Mouse (Mus musculus) kidney, postnatal 25 days (tissue): ENCODE measurements around the gene Thsd4.
A peak's percentile ranks its signal among the peaks of the same experiment; 100 is the strongest.

Experiments
- DNase-seq, 2 experiments: peaks; one replicate each; pipeline ENCODE4 v3.0.0; 2021; ENCODE audit warnings: mixed read lengths in 2 of 2

Gene Thsd4

DNA sequence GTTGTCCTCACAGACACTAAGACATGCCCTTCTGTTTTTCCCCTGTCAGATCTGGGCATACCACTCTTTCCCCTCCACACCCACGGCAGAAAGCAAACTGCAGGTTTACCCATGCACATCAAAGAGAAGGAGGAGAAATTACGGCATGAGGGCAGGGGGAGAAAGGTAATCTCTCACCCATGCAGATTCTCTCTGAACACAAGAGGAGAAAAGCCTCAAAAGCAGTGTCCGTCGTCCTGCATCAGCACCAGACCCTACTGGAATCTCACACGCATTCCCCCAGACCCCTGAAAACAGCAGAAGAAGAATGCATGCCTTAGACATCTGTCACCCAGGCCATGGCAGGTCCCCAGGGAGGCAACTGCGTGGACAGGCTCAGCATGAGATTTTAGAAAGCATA lies 381.4 kb downstream of the Thsd4 start:
- no peak for DNase-seq

DNA sequence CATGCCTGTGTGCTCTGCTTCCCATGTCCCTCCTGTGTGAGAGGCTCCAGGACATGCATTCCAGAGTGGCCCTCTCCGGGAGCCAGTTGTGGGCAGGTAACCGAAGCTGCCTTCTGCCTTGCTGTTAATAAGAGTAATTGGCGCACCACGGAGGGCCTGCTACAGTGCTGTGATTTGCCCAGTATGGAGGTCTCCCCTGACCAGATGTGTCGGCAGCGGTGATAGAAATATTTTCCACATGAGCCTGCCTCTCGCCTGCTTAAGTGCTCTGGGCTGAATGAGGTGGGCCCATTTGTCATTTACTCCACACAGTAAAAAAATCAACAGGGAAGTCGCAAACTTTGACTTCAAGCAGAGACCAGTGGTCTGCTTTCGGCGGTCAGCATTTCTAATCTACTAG lies 382.4 kb downstream of the Thsd4 start:
- no peak for DNase-seq

DNA sequence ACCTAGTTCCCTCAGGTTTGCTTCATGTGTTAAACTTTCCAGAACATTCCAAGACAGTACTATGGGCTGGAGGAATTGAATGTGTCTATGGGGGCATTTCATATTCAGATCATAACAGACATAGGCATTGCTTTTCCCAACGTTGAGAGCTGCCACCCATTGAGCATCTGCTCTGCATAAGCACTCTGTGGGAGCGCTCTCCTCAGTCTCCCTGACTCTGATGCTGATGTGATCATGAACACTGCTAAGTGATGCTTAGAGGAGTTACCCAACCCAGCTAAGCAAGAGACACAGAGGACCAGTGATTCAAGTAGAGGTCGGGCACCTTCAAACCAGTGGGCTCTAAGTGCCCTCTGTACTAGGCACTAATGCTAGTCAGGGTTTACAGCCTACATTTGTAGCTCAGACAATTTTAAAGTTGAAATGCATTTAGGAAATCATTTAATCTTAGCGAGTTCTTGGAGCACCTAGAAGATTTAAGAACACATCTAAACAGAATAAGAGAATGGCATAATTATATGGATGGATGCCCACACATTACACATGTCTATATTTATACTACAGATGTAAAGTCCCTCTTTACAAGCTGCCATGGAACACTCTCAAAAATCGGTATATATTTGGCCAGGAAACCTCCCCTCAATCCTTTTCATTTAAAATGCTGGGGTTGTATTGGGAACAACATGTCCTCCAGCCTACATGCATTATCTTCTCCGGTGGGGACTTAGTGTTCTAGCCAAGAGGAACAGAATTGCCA lies 392.4 kb downstream of the Thsd4 start:
- no peak for DNase-seq

DNA sequence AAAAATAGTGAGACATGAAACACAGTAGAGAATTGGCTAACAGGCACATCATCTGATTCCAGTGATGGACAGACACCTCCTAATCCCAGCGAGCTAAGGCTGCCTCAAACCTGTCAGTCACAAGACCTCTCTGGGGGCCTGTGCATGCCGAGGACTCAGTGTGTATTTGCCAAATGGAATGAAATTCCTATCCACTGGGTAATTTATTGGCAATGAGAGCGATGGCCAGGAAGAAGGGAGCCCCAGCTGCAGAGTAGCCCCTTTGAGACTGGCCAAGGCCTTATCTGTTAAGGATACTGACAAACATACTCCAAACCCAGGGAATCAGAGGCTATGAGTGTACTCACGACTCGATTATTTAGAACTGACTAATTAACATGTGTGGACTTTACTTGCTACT lies 394.9 kb downstream of the Thsd4 start:
- no peak for DNase-seq

DNA sequence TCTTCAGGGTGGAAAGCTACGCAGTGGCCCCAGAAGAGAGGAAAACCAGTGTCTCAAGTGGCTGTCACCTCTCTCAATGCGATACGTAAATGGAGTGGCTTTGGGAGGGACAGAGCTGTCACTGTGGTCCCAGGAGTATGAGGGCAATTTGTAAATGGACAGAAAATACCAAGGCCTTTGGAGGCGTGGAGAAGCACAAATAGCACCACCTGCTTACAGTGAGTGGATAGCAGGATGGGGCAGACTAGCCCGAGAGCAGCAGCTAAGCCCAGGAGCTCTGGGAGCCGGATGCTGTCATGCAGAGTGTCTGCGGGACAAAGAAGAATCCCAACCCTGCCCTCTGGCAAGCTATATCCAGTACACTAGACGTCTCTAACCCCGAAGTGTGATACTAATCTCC lies 397.7 kb downstream of the Thsd4 start:
- no peak for DNase-seq

DNA sequence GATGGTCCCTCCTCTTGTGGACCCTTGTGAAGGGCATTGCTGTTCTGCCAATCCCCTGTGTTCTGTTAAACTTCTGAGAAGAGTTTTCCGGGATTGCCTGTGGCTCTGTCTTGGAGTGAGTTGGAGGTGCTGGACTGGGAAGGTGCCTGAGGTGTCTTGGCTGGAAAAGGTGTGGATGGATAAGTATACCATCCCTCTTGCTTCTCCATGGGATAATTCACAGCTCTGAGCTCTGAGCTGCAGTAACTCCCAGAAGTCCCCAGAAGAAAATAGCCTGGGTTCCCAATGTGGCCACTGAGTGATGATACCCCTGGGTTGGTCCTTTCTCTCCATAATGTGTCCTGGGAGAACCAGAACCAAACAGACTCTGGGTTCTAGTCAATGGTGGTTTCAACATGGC lies 398.8 kb downstream of the Thsd4 start:
- no peak for DNase-seq

DNA sequence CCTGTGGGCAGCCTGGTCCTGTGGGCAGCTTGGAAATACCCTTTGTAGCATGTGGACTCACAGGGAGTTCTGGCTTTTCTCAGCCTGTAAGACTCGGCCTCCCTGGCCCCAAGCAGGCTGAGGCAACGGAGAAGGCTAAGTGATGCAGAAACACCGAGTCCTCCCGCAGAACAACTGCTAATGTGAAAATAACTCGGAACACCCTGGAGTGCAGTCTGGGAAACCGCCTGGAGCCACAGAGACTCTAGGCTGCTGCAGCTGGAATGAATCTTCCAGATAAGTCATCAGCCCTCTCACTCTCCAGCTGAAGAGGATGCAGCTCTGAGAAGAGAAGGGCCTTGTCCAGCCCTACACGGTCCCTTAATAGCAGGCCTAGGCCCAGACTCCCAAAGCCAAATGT lies 402.0 kb downstream of the Thsd4 start:
- no peak for DNase-seq

DNA sequence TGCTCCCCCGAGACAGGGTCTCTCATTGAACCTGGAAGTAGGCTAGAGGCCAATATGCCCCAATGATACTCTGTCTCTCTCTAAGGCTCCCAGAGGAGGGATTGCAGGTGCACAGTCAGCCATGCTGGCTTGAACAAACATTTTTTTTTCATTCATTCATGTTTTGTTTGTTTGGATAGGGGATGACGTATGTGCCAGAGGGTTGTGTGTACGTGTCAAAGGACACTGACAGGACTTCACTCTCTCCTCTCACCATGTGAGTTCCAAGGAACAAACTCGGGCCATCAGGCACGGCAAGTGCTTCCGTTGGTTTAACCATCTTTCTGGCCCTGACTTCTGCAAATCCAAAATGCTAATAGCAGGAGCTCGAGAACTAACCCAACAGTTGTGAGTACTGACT lies 404.0 kb downstream of the Thsd4 start:
- DNase-seq = no peak

DNA sequence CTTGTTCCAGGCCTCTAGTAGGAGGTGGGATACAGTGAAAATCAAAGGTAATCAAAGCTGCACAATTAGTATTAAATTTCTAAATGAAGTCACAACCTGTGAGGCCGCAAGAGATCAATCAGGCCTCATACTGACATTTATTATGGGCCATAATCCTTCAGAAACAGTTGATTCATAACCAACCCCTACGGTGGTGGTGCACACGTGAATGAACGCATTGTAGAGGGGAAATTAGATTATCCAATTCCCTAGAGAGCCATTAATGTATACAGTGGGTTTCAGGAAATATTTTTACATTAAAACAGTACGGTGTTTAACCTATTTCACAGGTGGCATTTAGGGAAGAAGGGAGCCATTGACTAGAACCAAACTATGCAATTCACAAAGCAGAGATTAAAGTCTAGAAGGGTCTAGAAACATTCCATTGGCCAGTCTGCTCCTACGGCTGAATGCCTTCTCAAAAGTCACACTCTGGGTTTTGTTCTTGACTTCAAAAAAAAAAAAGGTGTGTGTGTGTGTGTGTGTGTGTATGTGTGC lies 406.1 kb downstream of the Thsd4 start:
- no peak for DNase-seq

DNA sequence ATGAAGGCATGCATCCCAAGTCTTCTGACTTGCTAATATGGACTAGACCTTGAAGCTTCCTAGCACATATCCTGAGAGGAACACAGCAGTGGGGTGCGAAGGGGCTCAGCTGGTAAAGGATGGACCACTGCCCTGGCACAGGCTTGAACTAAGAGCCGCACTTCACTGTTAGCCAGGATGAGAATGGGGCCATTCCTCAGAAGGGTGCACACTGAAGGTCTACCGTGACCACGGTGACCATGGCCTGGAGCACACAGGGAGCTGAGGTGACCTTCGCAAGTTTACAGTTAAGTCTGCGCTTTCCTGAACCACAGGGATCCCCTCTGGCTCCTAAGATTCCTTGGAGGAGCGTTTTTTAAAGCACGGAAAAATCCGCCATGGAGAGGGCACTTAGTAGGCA lies 406.5 kb downstream of the Thsd4 start:
- no peak for DNase-seq

DNA sequence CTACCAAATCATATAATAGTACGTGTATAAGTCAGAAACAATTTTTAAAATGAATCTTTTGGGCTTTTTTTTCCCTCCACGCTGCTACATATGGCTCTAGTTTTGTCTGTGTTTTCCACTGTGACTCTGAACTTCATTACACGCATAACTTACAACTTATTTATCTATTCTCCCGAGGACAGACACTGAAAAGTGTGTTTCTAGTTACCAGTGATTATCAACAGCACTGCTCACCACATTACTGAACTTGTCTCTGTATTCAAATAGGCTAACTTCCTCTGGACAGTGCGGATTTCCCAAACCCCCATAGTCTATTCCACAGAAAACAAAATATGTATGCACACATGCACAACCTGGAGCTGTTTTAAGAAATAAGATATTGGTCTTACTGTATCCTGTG lies 411.6 kb downstream of the Thsd4 start:
- DNase-seq = no peak

DNA sequence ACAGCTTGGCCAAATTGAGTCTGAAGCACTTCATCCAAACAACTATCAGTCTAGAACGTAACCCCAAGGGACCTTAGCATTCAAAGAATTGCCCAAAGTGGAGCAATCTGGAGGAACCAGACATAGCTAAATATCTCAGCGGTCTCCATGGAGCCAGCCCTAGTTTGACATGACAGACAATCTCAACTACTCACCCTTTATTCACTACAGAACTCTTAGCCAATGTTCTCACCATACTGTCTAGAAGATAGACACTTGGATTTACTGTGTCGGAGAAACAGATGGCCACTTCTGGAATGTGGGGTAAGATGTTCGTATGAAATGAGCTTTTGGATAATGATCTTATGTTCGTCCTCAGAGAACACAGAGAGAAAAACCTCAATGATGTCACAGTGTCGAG lies 415.2 kb downstream of the Thsd4 start:
- no peak for DNase-seq

DNA sequence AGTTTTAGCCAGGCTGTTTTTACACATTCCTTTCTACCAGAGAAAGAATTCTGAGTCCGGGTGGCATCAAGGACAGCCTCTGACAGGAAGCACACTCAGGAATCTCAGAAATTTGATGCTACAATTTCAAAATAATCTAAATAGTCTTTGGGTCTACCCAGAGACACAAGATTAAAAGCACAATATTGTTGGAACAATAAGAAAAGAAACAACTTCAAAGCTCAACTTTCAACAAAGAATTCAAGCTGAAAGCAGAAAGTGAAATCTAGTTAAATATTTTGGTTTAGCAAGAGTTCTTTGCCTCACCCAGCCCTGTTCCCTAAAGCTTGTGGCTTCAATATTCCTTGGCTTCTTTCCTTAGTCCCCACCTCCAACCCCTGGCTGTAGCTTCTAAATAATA lies 415.7 kb downstream of the Thsd4 start:
- DNase-seq = no peak

DNA sequence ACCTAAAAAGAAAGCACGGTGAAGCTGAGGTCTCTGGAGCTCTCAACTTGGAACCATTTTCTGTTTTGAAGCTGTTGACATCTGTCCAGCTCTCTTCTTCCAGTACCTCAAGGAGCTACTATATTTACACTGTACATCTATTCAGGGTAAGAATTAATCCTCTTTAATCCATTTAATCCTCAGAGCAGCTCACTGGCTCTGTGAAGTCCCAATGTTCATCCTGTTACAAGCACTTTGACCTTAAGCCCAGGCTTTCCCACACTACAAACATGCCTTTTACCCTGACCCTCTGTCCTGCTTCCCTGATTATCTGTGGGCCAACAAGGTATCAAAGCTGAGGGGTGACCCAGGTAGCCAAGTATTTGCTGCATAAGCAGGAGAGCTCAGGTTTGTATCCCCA lies 427.6 kb downstream of the Thsd4 start:
- no peak for DNase-seq

DNA sequence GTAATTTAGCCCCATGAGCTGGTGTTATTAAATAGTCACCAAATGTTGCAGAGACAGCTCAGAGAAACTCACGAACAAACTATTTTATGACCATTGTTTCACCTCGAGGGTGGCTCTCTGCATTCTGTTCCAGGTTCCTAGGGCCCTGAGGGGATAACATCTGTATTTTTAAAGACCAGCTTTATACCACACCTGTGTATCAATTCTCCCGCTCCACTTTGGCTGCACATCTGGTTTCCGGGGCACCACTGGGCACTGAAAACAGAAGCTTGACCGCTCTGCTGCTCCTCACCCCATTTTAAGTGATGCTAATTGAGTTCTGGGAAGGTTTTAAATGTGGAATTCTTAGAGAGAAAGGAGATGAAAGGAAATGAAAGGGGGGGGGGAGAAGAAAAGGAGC lies 429.4 kb downstream of the Thsd4 start:
- no peak for DNase-seq

DNA sequence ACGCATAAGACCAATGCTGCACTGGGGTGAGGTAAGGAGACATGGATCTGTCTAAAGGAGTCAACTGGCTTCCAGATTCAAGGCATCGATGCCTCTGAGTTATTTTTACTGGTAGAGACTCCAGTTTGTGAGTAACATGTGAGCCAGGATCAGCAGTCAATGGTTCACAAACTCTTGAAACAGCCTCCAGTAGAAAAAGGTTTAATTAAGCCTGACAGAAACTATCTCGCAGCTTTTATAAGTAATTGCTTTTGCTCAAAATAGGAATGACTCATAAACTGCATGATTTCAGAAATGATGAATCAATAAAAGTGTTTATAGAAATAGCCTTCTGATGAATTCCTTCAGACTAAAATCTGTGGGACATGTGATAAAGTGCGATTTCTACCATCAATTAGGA lies 432.4 kb downstream of the Thsd4 start:
- DNase-seq = no peak

DNA sequence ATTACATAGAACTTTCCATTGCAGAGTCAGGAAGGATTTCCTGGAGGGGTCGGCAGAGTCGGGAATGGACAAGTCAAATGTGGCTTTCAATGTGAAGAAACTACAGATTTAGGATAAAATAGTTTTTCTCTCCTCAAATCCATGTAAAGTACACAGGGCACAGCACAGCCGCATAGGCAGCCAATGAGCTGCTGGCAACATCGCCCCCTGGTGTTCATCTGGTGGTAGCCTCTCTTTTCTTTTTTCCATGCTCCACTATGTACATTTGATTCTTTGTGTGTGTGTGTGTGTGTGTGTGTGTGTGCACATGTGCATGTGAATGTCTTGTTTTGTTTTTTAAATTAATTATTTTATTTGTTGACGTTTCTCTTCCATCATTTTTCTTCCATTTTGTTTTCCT lies 433.7 kb downstream of the Thsd4 start:
- peak in 1 of 2 experiments; percentile 52 for DNase-seq

DNA sequence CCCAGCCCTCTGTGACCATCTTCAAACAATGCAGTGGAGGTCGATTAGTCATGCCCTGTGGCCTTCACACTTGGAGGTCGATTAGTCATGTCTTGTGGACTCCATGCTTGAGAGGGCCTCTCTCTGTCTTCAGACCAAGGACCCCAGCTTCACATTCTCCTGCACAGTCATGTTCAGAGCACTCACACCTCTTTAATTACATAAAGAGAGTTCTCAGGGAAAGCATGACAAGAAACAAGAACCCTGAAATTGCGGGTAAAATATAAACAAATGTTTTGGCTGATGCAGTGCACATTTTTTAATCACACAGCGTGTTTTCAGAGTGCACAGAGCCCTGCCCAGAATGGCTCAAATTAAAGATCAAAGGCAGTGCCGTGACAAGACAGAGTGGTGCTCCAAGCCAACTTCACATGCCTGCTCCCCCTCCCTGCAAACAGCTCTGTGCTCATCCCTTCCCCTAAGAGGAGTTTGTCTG lies 439.7 kb downstream of the Thsd4 start:
- no peak for DNase-seq

DNA sequence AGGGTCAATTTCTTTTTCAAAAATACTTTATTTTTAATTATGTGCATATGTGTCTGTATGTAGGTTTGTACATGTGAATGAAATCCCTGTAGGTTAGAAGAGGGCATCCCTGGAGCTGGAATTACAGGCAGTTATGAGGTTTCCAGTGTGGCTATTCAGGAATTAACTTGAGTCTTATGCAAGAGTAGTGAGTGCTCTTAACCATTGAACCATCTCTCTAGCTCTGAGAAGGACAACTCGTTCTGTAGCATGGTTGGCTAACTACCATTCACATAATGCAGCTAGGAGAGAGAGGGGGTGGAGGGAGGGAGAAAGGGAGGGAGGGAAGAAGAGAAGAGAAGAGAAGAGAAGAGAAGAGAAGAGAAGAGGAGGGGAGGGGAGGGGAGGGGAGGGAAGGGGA lies 444.1 kb downstream of the Thsd4 start:
- DNase-seq = no peak

DNA sequence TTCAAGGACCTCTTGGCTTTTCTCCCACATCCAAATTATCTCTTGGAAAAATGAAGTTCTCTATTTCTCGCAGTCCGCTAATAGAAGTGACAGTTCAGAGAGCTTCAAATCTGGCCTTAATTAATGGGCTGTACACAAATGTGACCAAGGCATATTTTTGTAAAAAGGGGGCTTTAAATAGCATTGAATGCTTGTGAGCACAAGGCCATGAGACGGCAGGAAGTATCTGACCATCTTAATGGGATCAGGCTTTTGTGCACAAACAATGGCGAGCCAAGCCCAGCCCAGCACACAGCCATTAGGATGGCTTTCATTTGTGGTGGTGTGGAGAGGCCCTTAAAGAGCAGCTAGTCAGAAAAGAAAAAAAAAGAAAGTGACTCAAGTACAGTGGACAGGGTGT lies 445.4 kb downstream of the Thsd4 start:
- no peak for DNase-seq

DNA sequence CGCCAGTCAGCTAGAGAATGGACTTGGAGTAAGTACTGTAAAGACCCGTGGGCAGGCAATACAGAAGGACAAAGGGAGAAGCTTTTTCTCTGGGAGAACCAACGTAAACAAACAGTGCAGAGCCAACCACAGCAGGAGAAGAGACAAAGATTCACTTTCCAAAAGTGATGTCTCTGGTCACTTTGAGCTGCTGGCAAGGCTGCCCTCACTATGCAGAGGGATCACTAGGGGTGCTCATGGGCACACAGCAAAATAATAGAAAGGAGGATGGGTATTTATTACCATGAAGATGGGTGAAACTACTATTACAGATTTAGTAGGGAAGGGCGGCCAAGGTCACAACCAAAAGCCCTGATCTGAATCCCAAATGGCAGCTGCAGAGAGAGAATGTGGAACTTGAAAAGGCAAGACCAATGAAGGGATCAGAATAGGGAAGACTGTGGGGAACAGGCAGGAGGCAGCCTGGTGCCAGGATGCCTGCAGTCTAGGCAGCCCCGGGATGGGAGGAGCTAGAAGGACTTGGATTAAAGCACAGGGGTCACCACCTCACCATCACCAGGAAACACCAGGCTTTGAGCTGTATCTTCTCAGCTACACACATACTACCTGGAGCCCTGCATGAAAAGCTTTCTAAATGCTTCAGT lies 450.1 kb downstream of the Thsd4 start:
- no peak for DNase-seq

DNA sequence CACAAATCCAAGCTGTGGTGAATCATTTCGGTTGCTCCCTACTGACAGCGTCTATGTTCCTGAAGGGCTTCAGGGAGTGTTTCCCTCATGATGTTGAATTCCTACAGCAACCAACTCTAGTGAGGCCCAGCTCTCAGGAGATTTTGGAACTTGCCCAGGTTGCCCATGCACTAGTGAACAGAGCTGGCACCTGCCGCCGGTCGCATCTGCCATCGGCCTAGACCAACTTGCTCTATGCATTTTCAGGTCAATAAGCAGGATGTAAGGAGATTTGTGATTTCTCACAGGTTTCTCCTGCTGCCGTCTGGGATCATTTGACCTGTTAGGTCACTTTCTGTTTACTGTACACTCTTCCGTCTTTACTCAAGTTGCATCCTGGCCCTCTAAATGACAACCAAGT lies 454.6 kb downstream of the Thsd4 start:
- no peak for DNase-seq

DNA sequence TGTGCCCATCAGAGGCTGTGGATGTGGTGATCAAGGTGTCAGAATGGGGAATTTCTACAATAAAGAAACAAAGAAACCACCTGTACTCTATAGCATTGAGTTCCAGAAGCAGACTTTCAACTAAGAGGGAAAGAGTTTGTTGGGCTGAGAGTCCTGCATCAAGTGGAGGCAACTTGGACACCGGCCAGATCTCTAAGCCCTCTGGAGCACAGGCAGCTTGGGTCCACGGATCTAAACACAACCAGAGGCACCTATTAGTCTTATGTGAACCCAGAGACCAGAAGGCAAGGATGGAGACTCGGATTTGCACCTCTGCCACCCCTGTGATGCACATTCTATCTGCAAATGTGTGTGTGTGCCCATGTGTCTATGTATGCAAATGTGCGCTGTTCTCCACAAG lies 456.7 kb downstream of the Thsd4 start:
- no peak for DNase-seq

DNA sequence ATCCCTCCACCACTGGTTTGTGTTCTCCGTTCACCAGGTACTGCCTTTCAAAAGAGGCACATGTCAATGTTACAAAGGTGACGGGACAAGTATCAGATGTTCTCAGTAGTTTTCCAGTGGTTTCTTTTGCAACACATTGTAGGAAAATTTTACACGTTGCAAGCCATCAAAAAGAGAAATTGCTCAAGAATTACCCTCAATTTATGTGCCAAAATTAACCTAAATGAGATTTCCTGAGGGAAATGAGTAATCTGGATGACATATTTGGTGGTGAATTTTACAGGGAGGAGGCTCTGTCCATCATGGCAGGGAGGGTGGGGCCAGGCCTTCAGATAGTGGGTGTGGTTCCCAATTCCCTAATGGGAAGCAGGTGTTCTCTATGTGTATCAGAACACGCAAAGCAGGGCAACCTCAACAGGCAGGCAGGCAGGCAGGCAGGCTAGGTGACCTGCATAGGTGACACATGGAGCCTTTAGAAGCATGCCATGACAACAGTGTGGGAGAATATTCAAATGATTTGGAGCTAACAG lies 458.6 kb downstream of the Thsd4 start:
- no peak for DNase-seq
